Mouse (Mus musculus) limb, embryonic 12.5 days (tissue): ENCODE measurements around the gene H2-D1. TPM values are rescaled to one million over a fixed set of nuclear protein-coding genes. Genes with fewer than 3 reads are reported as not detected.
"Not testable (repeated sequence)": the region's sequence is repeated elsewhere in the genome, so short reads cannot be mapped to it uniquely, and the experiment has no call there.

Experiments
- ATAC-seq: fragments of 200-750 bp; cut with Nextera tagmentation; 2 replicates; pipeline ENCODE4 v1.8.0; 2017; ENCODE audit warnings: low read depth, moderate TSS enrichment; ENCODE audit not compliant: insufficient number of reproducible peaks, insufficient read depth, low FRiP score, low TSS enrichment
- H3K27ac ChIP-seq: fragments of 300-500 bp; sonication (generic); 2 replicates; pipeline ENCODE4 v1.5.1; 2016; ENCODE audit warnings: mild to moderate bottlenecking, moderate library complexity
- H3K27me3 ChIP-seq: fragments of 300-500 bp; sonication (generic); 2 replicates; pipeline ENCODE4 v1.6.1; 2016; ENCODE audit warnings: mild to moderate bottlenecking, moderate library complexity
- H3K36me3 ChIP-seq: fragments of 300-500 bp; sonication (generic); 2 replicates; pipeline ENCODE4 v1.6.1; 2016; ENCODE audit warnings: mild to moderate bottlenecking, moderate library complexity
- H3K4me1 ChIP-seq: fragments of 300-500 bp; sonication (generic); replicated peaks from 2 replicates; pipeline ENCODE4 v1.6.1; 2016
- H3K4me2 ChIP-seq: fragments of 300-500 bp; sonication (generic); 2 replicates; pipeline ENCODE4 v1.6.1; 2016; ENCODE audit warnings: mild to moderate bottlenecking, moderate library complexity
- H3K4me3 ChIP-seq: fragments of 300-500 bp; sonication (generic); replicated peaks from 2 replicates; pipeline ENCODE4 v1.5.1; 2016; ENCODE audit warnings: mild to moderate bottlenecking
- H3K9ac ChIP-seq: fragments of 300-500 bp; sonication (generic); replicated peaks from 2 replicates; pipeline ENCODE4 v1.6.1; 2016; ENCODE audit warnings: mild to moderate bottlenecking, moderate library complexity
- H3K9me3 ChIP-seq: fragments of 300-500 bp; sonication (generic); 2 replicates; pipeline ENCODE4 v1.6.1; 2016; ENCODE audit warnings: mild to moderate bottlenecking, moderate library complexity
- WGBS: fragments of 180-500 bp; shearing (Covaris S2); methylation state at CpG from one replicate; pipeline ENCODE4 v1.1.7; 2016; 5-methylcytosine and 5-hydroxymethylcytosine counted together
- polyA plus RNA-seq: library from polyadenylated mRNA; unstranded; fragments of >200 nt; fragmentation: Nextera tagmentation; extraction: Ambion mirVana; gene quantifications from 2 replicates; pipeline ENCODE4 v1.2.1, GENCODE M21; 2016

H2-D1 gene
- polyA plus RNA-seq, 1 experiment from 2014 or later: 18.8 TPM

DNA sequence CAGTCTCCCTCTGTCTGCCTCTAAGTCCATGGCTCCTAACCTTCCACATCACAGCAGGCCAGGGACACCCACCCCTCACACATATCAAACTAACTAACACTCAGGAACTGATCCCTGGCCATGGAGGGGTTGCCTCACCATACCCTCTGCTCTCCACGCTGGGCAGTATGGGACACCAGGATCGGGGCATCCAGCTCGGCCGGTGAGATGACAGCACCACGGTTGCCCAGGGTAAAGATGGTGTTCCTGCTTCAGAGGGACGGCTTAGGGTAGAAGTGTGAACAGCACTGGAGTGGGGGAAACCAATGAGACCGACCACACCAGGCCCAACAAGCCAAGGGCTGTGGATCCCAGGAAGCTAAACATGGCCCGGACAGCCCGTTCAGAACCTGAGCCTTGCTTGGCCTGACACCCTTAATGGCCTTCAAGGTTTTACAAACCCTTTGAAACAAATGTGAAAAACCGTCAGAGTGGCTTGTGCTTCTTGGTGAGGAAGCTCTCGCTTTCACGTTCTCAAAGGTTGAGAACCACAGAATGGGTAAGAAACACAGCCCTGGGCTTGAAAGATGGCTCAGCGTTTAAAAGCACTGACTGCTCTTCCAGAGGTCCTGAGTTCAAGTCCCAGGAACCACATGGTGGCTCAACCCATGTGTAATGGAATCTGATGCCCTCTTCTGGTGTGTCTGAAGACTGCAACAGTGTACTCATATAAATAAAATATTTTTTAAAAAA, 16.6 kb downstream of the H2-D1 start:
- 88% methylated on average over 13 of the region's 13 CpGs for WGBS
- no peak for ATAC-seq
- Histone ChIP-seq H3K27ac (no peak overlapping the region), H3K9ac (no peak overlapping the region), H3K4me3 (no peak overlapping the region), H3K9me3 (no peaks in the 10 kb centered on the region), H3K4me2 (no peak overlapping the region), H3K36me3 (no peaks in the 10 kb centered on the region), H3K27me3 (peaks cover 29% of the 10 kb centered on the region), H3K4me1 (no peaks in the 10 kb centered on the region)

DNA sequence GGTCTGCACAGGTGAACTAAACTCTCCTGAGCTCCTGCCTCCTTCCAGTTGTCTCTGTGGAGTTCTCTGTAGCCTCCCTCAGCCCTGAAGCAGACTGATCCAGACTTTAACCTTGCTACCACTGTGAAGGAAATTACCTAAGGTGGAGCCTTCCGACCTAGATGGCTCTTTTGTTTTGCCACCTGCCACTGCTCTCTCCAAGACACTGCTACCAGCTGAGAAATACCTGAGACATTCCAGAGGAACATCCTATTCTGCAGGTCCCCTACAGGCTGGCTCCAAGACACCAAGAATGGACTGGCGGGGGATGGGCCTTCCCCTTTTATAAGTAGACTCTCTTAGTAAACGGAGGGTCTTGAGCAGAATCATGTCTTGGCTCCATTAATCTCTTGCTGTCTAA, 17.7 kb downstream of the H2-D1 start:
- ATAC-seq: no peak
- H3K4me2 ChIP-seq: no peak overlapping the region
- H3K9me3 ChIP-seq: no peaks in the 10 kb centered on the region
- H3K9ac ChIP-seq: no peak overlapping the region
- no peaks in the 10 kb centered on the region for H3K4me1 ChIP-seq
- H3K27me3 ChIP-seq: peaks cover 24% of the 10 kb centered on the region
- no peaks in the 10 kb centered on the region for H3K36me3 ChIP-seq
- H3K27ac ChIP-seq: no peak overlapping the region
- no peak overlapping the region for H3K4me3 ChIP-seq
- WGBS: 75% methylated on average over 3 of the region's 3 CpGs

DNA sequence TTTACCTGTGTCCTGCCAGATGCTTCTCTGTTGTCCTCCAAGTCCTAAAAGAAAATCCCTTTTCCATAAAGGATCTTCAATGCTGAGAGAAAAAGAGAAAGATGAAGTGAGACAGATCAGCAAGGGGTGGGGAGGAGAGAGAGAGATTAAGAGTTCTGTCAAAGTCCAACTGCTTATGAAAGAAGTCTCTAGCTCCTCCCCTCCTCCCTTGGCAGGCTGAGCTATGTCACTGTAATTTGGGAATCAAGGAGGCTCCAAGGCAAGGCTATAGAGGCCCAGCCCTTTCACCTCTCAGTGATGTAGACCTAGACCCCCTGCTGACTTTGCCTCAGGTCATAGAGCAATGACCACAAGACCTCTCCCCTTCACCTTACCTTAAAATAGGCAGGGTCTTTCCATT, 22.9 kb downstream of the H2-D1 start:
- no peaks in the 10 kb centered on the region for H3K27me3 ChIP-seq
- H3K9ac ChIP-seq: no peak overlapping the region
- H3K4me2 ChIP-seq: no peak overlapping the region
- no peak overlapping the region for H3K27ac ChIP-seq
- no peaks in the 10 kb centered on the region for H3K9me3 ChIP-seq
- no peak for ATAC-seq
- H3K4me1 ChIP-seq: no peaks in the 10 kb centered on the region
- H3K36me3 ChIP-seq: no peaks in the 10 kb centered on the region
- no peak overlapping the region for H3K4me3 ChIP-seq

DNA sequence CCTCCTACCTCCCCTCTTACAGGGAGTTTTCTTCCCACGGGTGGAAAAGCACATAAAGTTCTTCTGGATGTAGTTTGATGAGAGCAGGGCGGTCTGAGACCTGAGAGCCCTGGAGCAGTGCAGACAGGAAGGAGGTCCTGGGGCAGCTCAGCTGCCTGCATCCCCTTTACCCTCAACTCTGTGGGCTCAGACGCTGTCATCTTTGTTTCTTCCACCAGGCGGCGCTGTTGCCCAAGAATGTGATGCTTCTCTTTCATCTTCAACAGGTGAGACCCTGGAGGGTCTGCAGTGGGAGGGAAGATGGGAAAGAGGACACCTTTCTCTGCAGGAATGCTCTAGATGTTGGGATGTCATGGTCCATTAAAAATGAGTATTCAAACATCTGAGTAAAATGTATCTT, 33.3 kb downstream of the H2-D1 start:
- WGBS: under 1% methylated on average over 5 of the region's 5 CpGs
- ATAC-seq, H3K9me3 ChIP-seq, H3K27me3 ChIP-seq, H3K36me3 ChIP-seq, H3K9ac ChIP-seq, H3K27ac ChIP-seq, H3K4me1 ChIP-seq, H3K4me2 ChIP-seq, H3K4me3 ChIP-seq: not testable (repeated sequence)

DNA sequence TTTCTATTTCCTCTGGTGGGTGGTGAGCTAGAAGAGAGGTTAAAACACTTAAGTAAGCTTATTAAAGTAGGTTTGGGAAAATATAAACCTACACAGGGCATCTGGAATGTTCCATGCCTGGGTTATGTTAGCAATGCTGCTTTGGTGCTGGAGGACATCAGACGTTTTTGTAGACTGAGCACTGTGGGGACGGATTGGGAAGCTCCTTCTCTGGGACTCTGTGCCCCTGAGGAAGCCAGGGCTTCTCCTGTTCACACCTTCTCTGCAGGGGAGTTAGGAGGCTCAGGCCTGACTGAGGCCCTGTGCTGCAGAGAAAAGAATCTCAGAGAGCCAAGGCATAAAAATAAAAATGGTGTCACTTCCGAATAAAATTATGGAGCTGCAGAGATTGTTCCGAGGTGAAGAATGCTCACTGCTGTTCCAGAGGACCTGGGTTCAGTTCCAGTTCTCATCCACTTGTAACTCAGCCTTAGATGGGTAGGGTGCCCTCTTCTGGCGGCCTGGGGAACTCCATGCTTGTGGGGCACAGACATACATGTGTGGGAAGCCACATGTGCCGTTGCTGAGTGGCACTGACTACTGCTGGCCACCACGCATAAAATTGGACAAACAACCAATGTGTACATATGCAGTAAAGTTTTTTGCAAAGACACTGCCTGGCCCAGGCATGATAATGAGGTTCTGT, 37.9 kb downstream of the H2-D1 start:
- not testable (repeated sequence) for H3K4me2 ChIP-seq, H3K4me1 ChIP-seq, ATAC-seq, H3K27ac ChIP-seq, H3K36me3 ChIP-seq, H3K4me3 ChIP-seq, H3K9me3 ChIP-seq, H3K9ac ChIP-seq, H3K27me3 ChIP-seq
- 82% methylated on average over 7 of the region's 7 CpGs for WGBS

DNA sequence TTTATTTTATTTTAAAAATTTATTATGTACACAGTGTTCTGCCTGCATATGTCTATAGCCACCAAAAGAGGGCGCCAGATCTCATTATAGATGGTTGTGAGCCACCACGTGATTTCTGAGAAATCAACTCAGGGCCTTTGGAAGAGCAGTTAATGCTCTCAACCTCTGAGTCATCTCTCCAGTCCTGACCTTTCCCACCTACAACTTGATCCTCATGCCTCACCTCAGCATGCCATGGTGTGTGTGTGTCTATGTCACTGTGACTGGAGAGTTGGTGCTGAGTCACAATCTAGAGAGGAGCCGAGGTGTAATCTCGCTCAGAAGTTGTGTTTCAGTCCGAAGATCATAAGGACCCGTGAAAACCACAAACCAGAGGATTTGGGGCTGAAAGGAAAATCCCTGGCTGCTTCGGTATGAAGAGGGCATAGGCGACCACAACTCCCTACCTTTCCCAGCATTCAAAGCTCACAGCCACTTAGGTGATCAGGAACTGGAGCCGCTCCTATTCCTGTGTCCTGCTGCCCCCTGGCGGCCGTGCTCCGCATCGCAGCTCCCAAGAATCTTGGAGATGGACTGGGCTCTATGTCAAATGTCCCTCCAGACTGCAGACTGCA, 39.2 kb downstream of the H2-D1 start:
- ATAC-seq: no peak
- H3K4me2 ChIP-seq: no peak overlapping the region
- H3K9me3 ChIP-seq: 0 out of 2 replicates have a peak, but pooled peaks cover 2% of the 10 kb centered on the region
- H3K4me3 ChIP-seq: no peak overlapping the region
- 25% methylated on average over 13 of the region's 13 CpGs for WGBS
- no peak overlapping the region for H3K27ac ChIP-seq
- peaks cover 13% of the 10 kb centered on the region for H3K27me3 ChIP-seq
- no peaks in the 10 kb centered on the region for H3K36me3 ChIP-seq
- H3K9ac ChIP-seq: no peak overlapping the region
- H3K4me1 ChIP-seq: no peaks in the 10 kb centered on the region

DNA sequence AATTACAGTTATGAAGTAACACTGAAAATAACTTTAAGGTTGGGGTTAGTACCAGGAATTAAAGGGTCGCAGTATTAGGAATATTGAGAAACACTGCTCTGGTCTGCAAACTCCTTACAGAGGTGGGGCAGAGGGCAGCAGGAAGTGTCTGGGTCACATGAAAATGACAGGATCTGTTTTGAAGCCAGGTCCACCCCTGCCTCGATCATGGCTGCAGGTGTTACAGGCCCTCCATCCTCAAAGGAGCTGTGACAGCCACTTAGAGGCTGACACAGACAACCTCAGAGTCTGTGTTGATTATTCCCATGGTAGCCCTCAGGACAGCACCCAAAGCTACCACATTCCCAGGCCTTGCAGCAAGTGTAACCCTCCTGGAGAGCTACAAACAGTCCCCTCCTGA, 40.7 kb downstream of the H2-D1 start:
- Histone ChIP-seq H3K27me3 (peaks cover 28% of the 10 kb centered on the region), H3K4me2 (no peak overlapping the region), H3K9ac (no peak overlapping the region), H3K36me3 (no peaks in the 10 kb centered on the region), H3K4me1 (no peaks in the 10 kb centered on the region), H3K9me3 (0 out of 2 replicates have a peak, but pooled peaks cover 2% of the 10 kb centered on the region), H3K27ac (no peak overlapping the region), H3K4me3 (no peak overlapping the region)
- no peak for ATAC-seq
- WGBS: 85% methylated on average over 2 of the region's 2 CpGs

DNA sequence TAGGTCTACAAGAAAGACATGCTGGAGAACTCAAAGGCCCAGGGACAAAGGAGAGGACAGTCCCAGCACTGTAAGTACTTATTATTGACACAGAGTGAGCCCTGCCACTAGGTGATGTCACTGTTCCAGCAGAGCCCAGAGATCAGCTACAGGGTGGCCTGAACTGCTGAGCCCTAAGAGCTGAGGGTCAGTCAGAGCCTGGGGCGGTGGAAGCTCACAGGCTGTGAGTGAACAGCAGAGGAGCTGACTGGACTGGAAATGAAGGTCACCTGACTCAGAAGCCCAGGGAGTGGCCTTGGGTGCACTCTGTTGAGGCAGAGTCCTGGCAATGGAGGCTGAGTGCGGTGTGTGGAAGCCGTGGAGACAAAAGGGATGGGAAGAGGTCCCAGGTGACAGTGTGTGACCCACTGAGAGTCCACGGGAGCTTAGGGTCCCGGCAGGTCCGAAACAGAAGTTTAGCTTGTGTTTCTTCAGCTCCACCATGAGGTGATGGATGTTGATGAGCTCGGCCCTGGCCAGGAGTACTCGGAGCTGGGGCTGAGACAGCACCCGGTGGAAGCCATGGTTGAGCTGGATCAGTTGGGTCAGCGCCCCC, 41.3 kb downstream of the H2-D1 start:
- no peak overlapping the region for H3K27ac ChIP-seq
- H3K27me3 ChIP-seq: peaks cover 33% of the 10 kb centered on the region
- H3K4me3 ChIP-seq: no peak overlapping the region
- H3K4me1 ChIP-seq: no peaks in the 10 kb centered on the region
- H3K9me3 ChIP-seq: 0 out of 2 replicates have a peak, but pooled peaks cover 2% of the 10 kb centered on the region
- no peak for ATAC-seq
- WGBS: 81% methylated on average over 10 of the region's 10 CpGs
- no peak overlapping the region for H3K4me2 ChIP-seq
- H3K9ac ChIP-seq: no peak overlapping the region
- H3K36me3 ChIP-seq: no peaks in the 10 kb centered on the region

DNA sequence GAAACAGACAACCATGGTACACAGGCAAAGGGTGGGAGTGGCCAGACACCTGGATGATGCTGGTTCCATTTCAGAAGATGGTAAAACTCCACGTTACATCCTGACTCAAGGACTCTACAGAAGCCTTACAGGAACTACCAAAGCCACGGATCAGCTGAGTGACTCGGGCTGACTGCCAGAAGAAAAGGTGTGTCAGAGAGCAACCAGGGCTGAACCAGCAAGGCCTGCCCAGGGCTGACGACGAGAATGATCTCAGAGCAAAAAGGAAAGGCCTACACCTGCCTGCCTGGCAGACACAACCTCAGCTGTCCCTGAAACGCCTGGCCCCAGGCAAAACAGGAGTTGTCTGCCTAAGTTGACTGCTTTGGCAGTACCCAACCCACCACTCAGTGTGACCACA, 41.9 kb downstream of the H2-D1 start:
- Histone ChIP-seq H3K27me3 (peaks cover 37% of the 10 kb centered on the region), H3K9ac (no peak overlapping the region), H3K4me1 (no peaks in the 10 kb centered on the region), H3K4me2 (no peak overlapping the region), H3K9me3 (0 out of 2 replicates have a peak, but pooled peaks cover 2% of the 10 kb centered on the region), H3K27ac (no peak overlapping the region), H3K36me3 (no peaks in the 10 kb centered on the region), H3K4me3 (no peak overlapping the region)
- no peak for ATAC-seq
- 67% methylated on average over 6 of the region's 6 CpGs for WGBS

DNA sequence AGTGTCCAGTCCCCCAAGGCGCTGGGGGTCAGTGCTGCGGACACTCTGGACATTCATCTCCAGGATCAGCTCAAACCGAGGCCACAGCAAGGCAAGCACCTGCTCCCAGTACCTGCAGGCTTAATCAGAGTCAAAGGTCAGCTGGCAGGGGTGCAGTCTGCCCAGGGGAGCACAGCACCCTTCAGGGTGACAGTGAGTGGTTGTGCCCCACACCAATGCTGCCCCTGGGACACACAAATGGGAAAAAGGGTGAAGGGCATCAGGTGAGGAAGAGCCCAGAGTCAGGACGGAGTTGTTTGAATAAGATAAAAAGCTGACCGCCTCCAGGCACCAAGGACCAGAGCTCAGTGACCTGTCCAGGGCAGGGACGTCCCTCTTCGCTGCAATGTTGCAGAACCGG, 42.4 kb downstream of the H2-D1 start:
- not testable (repeated sequence) for H3K36me3 ChIP-seq, H3K4me3 ChIP-seq, H3K4me2 ChIP-seq, H3K9me3 ChIP-seq, H3K9ac ChIP-seq, ATAC-seq, H3K4me1 ChIP-seq, H3K27ac ChIP-seq
- 84% methylated on average over 8 of the region's 8 CpGs for WGBS
- peaks cover 37% of the 10 kb centered on the region for H3K27me3 ChIP-seq
